Mouse (Mus musculus) testis, adult 2 months (tissue): ENCODE data around the gene Apoa4.

Experiments used
- CTCF ChIP-seq: fragments of 200-500 bp; IDR thresholded peaks from 2 replicates; pipeline ENCODE4 v1.5.1; 2012; ENCODE audit warnings: low read depth, mild to moderate bottlenecking, inconsistent platforms, low read length, moderate library complexity; ENCODE audit not compliant: control insufficient read depth, insufficient read depth, insufficient replicate concordance
- POLR2A ChIP-seq: fragments of 200-500 bp; IDR thresholded peaks from 2 replicates; pipeline ENCODE4 v1.6.1; 2012; ENCODE audit warnings: low read depth, mild to moderate bottlenecking, inconsistent platforms, low read length, moderate library complexity; ENCODE audit not compliant: control insufficient read depth

DNA sequence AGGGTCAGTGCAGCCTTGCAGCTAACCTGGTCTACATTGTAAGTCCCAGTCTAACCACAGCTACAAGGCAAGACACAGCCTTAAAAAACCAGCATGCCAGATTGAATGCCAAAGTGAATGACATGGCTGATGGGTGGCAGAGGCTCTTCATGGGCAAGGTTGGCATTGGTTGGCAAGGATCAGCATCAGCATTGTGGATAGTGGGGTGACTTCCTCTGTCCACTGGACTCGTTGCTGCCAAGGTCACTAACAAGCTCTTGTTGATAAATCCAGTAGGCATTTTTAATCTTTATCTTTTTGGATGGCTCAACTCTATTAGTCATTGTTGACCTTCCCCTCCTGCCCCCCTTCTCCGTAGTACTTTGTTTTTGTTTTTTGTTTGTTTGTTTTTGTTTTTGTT is 40.9 kb upstream of the Apoa4 start:
- no peak for TF ChIP-seq POLR2A
- TF ChIP-seq CTCF, result no peak
